Mouse (Mus musculus) activated CD4-positive, CD25-positive, alpha-beta regulatory T cell (primary cell): ENCODE data around the gene Metap2. TPM values are rescaled to one million over a fixed set of nuclear protein-coding genes. Genes with fewer than 3 reads are reported as not detected.

Source experiments
- polyA plus RNA-seq, 2 experiments: library from polyadenylated mRNA; unstranded; fragments of 100-300 nt; shearing (Covaris generic); gene quantifications; one replicate each; pipeline ENCODE4 v1.2.1; 2017

Gene Metap2
- 100 to 1,000 TPM; 172 to 185 TPM for polyA plus RNA-seq

GRCm38 (mm10) chr10:93897043-93897646 lies at the start of gene Metap2:
Gene Metap2 (minus strand): TSS chr10:93897093.

GRCm38 (mm10) chr10:93830931-93831729 lies 65.8 kb downstream of the Metap2 start, which contains the start of gene Usp44:
Gene Usp44 (plus strand): TSS chr10:93831555.

Other genes starting within 250 kb of the Metap2 start
- gene Usp44, start 65.5 kb downstream of the Metap2 start, polyA plus RNA-seq: under 1 TPM in 1 of 2 experiments, not detected in 1; 0.09 TPM
- gene Vezt, start 138.7 kb upstream of the Metap2 start, polyA plus RNA-seq: 1 to 10 TPM; 8.8 to 9.3 TPM
- 1 to 10 TPM in 1 of 2 experiments, under 1 TPM in 1; 0.80 to 2.5 TPM for gene Fgd6, start 138.9 kb upstream of the Metap2 start, polyA plus RNA-seq